Mouse (Mus musculus): ENCODE data around the gene Cul4a. TPM values are rescaled to one million over a fixed set of nuclear protein-coding genes. Genes with fewer than 3 reads are reported as not detected.
"Not testable (repeated sequence)": the region's sequence is repeated elsewhere in the genome, so short reads cannot be mapped to it uniquely, and the experiment has no call there.

The Cul4a gene
- 94.0 and 100 TPM in 2 replicates for total RNA-seq (2021)
- long read RNA-seq, experiment 1, transcript Cul4a-201 (20 exons, 3,728 nt) = major isoform, 159 of 210 reads
- long read RNA-seq, experiment 1, partial matches to known transcripts = 9 of 210 reads
- long read RNA-seq, experiment 1, other reads (novel, unspliced or antisense) = 42 of 210 reads
- long read RNA-seq, experiment 2, transcript Cul4a-201 (20 exons, 3,728 nt) = major isoform, 122 of 158 reads
- long read RNA-seq, experiment 2, partial matches to known transcripts = 15 of 158 reads
- long read RNA-seq, experiment 2, other reads (novel, unspliced or antisense) = 20 of 158 reads

DNA sequence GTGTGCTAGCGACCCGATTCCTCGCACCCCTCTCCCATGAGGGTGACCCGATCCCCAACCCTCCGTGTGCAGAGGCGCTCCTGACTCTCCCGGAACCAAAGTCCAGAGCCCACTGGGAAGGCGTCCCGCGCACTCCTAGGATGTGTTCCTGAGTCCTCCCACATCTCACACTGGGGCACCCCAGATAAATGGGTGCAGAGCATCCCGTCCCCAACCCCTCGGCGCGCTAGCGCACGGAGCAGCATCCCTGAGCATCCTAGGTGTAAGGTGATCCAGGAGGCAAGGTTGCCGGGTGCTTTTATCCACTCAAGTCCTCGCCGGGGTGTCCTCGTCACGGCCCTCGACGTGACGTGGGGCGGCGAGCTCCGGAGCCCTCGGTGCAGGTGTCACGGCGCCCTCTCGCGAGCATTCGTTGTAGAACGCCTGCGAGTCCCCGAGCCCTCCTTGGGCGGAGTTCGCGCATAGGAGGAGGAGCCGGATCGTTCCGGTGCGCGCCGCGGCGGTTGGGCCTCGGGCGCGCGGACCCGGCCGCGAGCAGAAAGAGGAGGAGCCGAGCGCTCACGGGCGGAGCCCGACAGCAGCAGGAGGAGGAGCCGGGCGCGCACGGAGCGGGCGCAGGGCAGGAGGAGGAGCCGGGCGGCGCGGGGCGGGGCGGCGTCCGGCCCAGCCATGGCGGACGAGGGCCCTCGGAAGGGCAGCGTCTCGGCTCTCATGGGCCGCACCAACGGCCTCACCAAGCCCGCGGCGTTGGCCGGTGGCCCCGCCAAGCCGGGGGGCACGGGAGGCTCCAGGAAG, at the start of gene Cul4a, which contains the start of gene Pcid2:
TSS of gene Cul4a (plus strand) at position 535 of the 795 bp plus-strand sequence.
TSS of gene Pcid2 (minus strand) at position 373 of the 795 bp plus-strand sequence.
- peak; percentile 99 for DNase-seq

DNA sequence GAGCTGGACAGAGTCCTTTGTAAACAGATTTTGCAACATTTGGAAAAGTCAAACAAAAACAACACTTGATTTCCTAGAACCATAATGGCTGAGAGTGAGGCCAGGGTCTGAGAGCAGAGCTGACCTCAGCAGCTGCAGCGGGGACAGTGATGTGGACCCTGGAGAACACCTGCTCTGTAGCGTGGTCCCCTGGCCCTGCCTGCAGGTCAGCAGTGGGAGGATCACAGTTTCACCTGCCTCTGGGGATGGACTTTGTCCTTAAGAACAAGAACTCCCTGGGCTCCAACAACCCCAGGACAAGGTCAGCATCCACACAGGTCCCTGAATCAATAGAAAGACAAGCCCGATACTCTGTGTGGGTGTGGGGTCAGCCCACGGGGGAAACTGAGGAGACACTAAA, 48.1 kb upstream of the Cul4a start:
- no peak for DNase-seq

DNA sequence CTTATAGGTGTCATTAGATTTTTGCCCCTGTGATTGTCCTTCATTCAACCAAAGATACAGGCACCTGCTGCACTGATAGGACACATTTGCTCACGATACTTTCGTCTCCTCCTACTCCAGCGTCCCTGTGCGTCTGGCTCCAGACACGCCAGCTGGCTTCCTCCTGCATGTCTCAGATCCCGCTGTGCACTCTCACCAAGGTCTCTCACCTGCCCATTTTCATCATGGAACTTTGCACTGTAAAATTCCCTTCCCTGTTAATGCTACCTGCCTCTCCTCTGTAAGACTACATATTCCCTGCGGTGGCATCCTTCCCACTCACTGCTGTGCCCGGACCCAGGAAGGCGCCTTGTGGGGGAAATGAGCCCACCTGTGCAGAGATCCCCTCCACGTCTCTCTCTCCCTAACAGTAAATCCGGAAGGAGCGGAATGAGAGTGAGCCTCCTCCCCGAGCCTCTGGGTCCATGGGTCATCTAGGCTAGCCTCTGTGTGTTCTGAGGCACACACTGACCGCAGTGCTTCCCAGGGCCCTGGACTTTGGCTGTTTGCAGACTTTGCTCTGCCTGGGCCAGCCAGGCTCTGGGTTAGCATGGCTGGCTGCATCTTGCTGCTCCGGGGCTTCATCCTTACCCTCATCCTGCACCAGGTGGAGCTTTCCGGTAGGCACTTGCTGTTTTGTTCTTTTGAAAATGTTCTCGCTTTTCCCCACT, 44.8 kb upstream of the Cul4a start, which contains the start of gene Proz:
TSS of gene Proz (plus strand) at position 474 of the 710 bp plus-strand sequence.
- DNase-seq = no peak

DNA sequence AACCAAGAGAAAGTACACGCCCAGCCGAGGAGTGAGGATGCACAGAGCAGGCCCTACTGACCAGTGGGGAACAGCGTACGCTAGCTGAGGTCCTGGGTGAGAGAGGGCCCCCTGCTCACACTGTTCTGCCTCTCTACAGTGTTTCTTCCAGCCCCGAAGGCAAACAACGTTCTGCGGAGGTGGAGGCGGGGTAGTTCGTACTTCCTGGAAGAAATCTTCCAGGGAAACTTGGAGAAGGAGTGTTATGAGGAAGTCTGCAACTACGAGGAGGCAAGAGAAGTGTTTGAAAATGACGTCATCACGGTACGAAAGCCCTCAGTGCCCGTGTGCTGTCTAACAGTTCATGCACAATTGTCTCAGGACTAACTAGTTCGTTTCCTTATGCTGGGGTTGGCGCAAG, 42.3 kb upstream of the Cul4a start:
- DNase-seq = no peak

DNA sequence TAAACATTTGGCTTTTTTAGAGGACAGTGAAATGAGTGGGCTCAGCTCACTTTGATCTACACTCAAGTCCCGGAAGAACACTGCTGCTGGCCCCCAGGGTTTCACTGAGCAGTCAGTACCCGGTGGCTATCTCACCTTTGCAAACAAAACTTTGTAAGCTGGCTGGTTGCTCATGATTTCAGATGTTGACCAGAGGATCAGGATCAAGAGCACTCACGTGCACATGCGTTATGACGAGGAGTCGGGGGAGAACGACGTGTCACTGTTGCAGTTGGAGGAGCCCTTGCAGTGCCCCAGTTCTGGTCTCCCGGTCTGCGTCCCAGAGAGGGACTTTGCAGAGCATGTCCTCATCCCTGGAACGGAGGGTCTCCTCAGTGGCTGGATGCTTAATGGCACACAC, 32.2 kb upstream of the Cul4a start:
- DNase-seq = no peak

DNA sequence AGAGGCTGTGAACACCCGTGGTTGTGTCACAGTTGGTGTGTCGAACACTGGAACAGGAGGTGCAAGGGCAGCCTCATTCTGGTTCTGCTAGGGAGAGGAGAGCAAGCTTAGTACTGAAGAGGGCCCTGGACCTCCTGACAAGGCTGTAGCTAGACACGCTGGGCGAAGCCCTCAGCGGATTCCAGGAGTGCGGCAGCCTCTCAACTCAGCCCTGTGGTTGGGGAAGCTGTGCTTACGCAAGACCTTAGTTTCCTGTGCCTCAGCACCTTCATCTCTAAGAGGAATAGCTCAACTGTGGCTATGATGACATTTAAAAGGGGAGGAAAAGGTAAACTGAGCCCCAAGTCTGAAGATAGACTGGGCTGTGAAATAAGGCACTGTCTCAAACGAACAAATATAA, 30.4 kb upstream of the Cul4a start:
- DNase-seq = no peak

DNA sequence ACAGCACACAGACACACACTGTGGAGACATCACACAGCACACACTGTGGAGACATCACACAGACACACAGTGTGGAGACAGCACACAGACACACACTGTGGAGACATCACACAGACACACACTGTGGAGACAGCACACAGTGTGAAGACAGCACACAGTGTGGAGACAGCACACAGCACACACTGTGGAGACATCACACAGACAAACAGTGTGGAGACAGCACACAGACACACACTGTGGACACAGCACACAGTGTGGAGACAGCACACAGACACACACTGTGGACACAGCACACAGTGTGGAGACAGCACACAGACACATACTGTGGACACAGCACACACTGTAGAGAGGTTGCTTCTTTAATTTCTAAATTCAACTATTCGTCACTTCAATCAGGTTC, 29.8 kb upstream of the Cul4a start:
- DNase-seq = not testable (repeated sequence)

DNA sequence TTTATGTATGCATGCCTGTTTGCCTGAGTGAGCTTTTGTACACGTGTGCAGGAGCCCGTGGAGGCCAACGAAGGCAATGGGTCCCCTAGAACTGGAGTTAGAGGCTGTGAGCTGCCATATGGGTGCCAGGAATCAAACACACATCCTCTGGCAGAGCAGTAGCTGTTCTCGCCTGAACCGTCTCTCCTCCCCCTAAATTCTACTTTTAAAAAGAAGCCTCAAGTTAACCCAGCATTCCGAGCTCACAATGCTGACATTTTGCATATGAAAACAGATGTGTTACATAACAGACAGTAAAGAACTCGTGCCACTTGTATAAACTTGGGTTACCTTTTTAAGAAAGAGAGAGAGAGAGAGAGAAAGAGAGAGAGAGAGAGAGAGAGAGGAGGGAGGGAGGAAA, 27.9 kb upstream of the Cul4a start:
- no peak for DNase-seq

DNA sequence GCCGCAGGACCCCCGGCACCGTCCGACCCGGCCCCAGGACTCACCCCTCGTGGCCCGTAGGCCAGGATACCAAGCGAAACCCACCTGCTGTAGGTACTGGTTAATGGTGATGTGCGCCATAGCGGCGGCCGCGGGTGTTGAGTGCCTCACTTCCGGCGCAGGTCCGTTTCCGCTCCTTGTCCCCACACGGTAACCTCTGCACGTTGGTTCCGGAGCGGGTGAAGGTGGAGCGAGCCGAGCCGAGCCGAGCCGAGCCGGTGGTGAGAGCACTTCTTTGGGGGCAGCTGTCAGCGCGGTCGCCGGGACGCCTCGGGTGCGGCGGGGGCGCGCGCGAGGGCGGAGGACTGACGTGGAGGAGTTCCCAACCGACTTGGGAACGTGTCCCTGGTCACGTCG, 732 bp upstream of the Cul4a start:
- DNase-seq = peak; percentile 96

DNA sequence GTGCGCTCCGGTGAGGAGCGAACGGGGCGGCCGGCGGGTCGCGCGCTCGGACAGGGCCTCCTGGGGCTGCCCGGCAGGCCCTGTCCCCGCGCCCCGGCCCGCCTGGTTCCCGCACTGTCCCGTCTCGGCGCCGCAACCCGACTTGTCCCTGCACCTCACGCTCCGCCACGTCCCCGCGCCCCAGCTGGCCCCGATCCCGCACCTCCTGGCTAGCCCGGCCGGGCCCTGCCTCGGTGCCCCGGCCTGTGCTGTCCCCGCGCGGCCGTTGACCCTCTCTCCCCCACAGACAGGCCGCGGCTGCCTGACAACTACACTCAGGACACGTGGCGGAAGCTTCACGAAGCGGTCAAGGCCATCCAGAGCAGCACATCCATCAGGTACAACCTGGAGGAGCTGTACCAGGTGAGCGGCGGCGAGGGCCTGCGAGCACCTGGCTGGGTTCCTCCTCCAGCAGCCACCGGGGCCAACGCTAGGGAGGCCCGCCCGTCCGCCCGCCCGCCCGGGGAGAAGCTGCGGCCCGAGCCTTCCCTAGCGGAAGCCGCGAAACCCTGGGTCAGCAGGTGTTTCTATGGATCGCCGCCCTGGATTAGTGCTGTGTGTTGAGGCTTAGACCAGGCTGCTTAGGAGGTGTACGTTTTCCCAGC, 609 bp downstream of the Cul4a start:
- DNase-seq = peak; percentile 76

DNA sequence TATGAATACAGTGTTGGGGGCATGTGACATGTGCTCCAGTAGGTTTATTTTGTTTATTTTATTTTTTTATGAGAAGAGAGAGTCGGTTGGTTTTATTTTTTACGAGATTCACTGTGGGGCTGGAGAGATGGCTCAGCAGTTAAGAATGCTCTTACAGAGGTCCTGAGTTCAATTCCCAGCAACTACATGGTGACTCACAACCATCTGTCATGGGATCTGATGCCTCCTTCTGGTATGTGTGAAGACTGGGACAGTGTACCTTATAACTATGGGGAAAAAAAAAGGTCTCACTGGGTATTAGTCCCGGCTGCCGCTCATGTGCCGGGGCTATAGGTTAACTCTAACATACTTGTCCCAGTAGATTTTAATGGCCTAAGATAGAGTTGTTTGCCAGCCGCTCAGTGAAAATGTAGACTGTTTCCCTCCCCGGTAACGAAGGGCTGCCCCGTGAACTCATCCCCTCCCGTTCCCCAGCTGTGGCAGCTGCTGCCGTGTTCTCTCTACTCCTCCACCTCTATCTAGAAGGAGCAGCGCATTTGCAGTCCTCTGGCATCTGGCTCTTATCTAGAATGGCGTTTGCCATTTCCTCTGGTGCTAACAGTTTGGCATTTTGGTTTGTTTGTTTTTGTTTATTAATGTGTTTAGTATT, 2.7 kb downstream of the Cul4a start:
- no peak for DNase-seq

DNA sequence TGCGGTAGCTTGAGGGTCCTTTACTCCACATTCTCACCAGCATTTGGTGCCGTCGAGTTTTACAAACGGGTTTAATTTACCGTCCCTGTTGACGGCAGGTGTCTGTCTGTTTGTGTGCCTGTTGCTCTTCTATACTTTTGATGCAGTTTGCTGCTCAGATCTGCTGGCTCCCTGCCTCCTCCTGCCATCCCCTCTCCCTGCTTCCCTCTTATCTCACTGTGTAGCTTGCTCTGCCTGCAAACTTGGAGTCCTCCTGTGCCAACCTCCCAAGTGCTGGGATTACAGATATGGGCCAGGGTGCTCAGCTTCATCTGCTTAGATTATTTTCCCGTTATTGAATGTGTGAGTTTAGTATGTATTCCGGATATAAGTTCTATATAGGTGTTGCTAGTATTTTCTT, 3.5 kb downstream of the Cul4a start:
- peak; percentile 37 for DNase-seq

DNA sequence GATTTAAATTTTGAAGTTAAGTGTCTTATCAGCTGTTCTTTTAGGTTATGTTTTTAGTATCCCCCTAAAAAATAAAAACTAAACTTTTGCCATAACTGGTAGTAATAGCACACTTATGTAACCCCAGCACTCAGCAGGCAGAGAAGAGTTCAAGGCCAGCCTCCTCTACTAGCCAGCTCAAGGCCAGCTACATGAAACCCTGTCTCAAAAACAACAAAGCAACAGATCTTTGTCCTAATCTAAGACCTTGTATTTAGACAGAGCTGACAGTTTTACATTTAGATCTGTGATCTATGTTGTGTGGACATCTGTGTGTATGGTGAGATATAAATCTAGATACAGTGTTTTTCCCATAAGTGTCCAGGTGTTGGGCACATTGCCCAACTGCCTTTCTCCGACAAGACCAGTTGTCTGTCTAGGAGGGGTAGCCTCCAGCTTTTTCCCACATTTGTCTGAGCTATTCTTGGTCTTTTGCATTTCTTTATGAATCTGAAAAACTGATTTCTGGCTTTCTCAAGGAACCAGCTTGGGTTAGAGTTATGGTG, 4.1 kb downstream of the Cul4a start:
- DNase-seq = peak; percentile 51

DNA sequence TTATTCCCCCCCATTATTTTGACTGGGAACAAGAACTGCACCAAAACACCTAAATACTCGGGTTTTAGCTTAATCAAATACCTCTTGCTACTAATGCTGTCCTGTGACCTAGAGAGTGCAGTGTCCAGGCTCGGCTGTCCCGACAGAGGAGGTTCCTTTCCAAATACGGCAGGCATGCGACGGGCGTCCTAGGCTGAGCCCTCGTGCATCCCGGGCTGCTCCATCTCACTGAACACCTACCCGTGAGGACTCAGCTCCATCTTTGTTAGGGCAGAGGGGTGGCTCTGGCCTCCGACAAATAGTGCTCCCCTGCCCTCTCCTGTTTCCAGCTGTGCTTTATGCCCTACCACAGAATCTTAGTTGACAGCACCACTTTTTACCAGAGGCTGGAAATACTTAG, 6.5 kb downstream of the Cul4a start:
- DNase-seq = no peak

DNA sequence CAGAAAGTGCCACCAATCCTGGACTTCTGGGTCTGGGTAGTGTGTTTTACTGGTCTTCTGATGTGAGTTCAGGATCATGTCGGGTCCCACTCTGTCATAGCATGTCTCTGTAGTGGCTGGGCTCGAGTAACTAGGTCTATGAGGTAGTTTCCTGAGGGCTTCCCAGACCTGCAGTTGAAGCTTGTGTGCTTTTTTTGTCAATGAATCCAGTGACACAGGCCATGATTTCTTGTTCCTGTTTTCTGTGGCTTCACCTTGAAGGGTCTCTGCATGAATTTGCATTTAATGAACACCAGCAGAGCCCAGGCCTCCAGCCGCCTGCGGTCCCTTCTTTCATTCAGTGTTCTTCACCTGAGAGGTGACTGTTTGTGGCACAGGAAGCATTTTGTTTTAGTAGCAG, 7.8 kb downstream of the Cul4a start:
- DNase-seq = no peak

DNA sequence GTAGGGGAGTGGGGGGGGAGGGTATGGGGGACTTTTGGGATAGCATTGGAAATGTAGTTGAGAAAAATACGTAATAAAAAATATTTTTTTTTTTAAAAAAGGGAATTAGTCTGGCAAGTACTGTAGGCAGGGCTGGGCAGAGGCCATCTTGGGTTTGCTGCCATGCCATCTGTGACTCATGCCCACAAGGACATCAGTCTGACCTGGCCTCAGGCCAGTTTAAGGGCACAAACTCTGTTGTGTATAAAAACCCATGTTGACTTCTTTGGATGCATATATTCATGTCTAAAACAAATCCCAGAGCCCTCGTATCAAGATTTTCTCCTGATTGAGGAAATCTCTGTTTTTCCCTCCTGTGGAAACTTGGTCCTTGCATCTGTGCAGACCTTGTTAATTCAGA, 11.7 kb downstream of the Cul4a start:
- peak; percentile 84 for DNase-seq

DNA sequence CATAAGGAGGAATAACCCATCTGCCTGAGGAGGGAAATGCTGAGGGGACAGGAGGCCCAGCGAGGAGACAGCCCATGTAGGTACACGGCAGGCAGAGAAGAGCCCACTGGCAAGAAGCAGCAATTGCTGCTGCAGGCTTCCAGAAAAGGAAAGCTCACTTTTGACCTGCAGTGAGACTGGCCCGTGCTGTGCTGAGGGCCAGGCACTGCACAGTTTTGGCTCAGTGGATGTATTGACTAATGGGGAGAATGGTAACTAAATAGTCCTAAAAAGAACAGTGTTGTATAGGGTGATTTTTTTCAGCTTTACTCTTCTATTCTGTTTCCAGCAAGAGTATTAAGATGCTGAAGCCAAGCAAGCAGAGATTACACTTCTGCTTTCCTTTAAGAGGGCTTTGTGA, 13.1 kb downstream of the Cul4a start:
- no peak for DNase-seq

DNA sequence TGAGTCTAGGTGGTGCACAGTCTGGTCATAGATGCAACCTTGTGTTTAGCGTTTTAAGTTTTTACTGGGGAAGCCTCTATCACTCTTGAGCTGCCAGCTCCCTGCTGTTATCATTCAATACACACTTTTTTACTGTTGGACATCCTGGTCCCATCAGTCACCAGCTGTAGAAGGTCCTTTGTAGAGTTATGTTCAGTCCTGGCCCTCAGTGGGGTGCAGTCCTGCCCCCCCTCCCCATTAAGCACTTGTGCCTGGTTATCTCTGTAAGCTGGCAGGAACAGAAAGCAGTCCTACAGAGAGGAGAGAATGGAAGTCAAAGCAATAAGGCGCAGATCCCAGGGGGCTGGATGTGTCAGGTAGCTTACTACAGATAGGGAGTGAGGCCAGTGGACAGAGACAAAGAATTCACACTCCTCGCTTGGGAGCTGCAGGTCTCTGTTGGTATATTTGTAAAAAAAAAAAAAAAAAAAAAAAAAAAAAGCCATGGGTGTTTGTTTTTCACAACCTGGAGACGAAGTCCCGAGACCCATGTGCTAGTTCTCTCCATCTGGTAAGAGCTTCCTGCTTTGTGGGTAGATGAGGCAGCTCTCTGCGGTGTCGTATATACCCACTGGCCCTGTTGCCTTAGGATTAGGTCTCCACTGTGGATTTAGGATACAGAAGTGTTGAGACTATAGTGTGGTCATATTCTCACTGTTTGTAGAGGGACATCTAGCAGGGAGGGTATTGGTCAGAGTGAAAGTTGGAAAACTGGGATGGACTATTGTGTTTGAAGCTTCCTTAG, 15.7 kb downstream of the Cul4a start:
- DNase-seq = no peak

DNA sequence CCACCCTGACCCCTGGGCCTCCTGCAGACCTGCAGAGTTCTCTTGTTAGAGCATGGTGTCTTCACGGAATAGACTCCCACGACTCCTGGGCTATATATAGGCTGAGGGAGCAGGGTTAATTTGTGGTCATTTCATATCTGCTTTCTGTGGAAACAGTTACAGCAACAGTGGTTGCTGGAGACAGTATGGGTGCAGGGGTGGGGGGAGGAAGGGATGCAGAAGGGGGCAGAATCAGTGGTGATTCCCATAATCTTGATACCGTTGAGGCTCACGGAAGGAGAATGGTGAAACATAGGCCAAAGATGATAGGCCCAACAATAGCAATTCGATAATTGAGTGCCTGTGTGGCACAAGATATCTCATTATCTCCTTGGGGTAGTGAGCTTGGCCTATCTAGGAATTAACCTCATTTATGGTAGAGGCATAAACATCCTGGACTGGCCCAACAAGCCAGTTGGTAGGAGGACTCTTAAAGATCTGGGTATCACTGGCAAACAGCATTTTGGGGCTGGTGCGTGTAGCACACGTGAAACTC, 17.5 kb downstream of the Cul4a start:
- DNase-seq = no peak

DNA sequence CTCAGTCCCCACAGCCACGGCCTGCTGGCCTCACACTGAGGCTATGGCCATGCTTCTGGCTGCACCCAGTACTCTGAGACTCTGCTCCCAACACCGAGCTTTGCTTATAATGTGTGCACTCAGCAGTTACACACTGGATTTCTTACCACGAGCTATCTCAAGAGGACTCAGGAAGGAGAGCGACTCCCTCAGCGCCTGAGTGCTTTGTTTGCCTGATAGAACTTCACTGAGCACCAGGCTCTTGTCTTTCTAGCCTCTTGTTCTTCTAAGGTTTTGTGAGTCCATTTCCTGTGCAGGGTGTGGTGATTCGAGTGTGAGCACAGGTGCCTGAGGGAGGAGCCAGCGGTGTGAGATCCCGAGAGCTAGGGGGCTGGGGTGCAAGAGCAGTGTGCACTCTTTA, 19.5 kb downstream of the Cul4a start:
- no peak for DNase-seq

DNA sequence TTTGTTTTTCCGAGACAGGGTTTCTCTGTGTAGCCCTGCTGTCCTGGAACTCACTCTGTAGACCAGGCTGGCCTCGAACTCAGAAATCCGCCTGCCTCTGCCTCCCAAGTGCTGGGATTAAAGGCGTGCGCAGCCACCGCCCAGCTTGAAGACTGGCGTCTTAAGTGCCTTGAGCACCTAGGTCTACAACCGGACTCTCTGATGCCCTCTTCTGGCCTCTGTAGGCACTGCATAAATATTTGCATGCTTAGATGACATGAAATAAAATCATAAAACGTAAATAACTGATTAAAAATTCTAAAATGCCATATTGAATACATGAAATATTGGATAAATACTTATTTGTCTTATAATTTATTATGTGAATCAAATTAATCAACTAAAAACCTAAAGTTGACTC, 26.8 kb downstream of the Cul4a start:
- peak; percentile 69 for DNase-seq

Measured in adrenal gland, postnatal 14 days (tissue).